Mouse (Mus musculus): ENCODE data around the gene Dpp7. TPM values are rescaled to one million over a fixed set of nuclear protein-coding genes. Genes with fewer than 3 reads are reported as not detected.

Dpp7 gene
- total and polyA plus RNA-seq, 3 experiments: 16.2 to 21.0 (median 20.9) TPM

DNA sequence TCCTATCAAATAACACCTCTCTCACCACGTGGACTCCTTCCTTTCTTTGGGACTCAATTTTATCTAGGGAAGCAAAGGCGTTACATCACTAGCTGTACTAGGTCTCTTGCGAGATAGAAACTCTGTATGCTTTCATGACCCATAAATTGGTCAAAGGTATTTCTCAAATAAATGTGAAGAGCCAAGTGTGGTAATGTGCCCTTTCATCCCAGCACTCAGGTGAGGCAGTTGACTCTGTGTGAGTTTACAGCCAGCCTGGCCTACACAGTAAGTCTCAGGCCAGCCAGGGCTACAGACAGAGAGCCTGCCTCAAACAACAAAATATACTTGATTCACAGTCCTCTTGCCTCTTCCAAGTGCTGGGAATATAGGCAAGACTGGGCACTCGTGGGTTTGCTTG lies 3.7 kb upstream of the Dpp7 start:
- Histone ChIP-seq H3K4me1 (ENCODE audit: control insufficient read depth in 1 of 2, insufficient read depth in 2 of 2) (peaks cover 11 to 27% of the 10 kb centered on the region in 2 experiments), H3K4me2 (ENCODE audit: insufficient read depth, low read depth, poor library complexity, severe bottlenecking) (no peak overlapping the region), H3K27me3 (replicated peaks) (no peaks in the 10 kb centered on the region), H3K27ac (ENCODE audit: insufficient read depth, low read depth) (no peak overlapping the region), H3K9ac (ENCODE audit: insufficient read depth, low read depth) (no peak overlapping the region), H3K79me2 (replicated peaks; ENCODE audit: control insufficient read depth, extremely low read depth, insufficient read depth, poor library complexity, severe bottlenecking) (no peaks in the 10 kb centered on the region), H3K36me3 (replicated peaks in 1 of 2; ENCODE audit: control insufficient read depth in 1 of 2, insufficient read depth in 1 of 2, low read length in 1 of 2) (peaks cover 20 to 59% of the 10 kb centered on the region in 2 experiments), H3K4me3 (replicated peaks in 1 of 3; ENCODE audit: low read depth in 2 of 3, low read length in 2 of 3, poor library complexity in 1 of 3) (no peak overlapping the region), H3K9me3 (replicated peaks; ENCODE audit: low read length) (no peaks in the 10 kb centered on the region)
- no peak for DNase-seq (ENCODE audit: extremely low read depth)
- in situ Hi-C loops (cut with MboI; ENCODE audit: low pct_ligation_motif_present, low pct_unique_long_range_greater_than_20kb, low sequenced_read_pairs) (no loop called here), dilution Hi-C loops (cut with MboI; ENCODE audit: extremely low pct_ligation_motif_present, extremely low pct_unique_long_range_greater_than_20kb, low sequenced_read_pairs) (no loop called here)
- TF ChIP-seq RAD21 (IDR thresholded peaks at IDR 0.05; ENCODE audit: low read depth, low read length) (no peak), ZNF384 (IDR thresholded peaks at IDR 0.05; ENCODE audit: low read depth, low read length) (no peak), POLR2AphosphoS2 (IDR thresholded peaks at IDR 0.05; ENCODE audit: low read depth, low read length) (no peak), ZC3H11A (IDR thresholded peaks at IDR 0.05; ENCODE audit: low read depth, low read length) (no peak), JUND (conservative IDR thresholded peaks at IDR 0.05; ENCODE audit: low read depth, low read length) (no peak), IRF4 (IDR thresholded peaks at IDR 0.05; ENCODE audit: low read depth, low read length) (no peak), GABPA (IDR thresholded peaks at IDR 0.05; ENCODE audit: insufficient replicate concordance, low read depth, low read length) (no peak), E2F4 (IDR thresholded peaks at IDR 0.05; ENCODE audit: insufficient replicate concordance, low read depth, low read length) (no peak)

DNA sequence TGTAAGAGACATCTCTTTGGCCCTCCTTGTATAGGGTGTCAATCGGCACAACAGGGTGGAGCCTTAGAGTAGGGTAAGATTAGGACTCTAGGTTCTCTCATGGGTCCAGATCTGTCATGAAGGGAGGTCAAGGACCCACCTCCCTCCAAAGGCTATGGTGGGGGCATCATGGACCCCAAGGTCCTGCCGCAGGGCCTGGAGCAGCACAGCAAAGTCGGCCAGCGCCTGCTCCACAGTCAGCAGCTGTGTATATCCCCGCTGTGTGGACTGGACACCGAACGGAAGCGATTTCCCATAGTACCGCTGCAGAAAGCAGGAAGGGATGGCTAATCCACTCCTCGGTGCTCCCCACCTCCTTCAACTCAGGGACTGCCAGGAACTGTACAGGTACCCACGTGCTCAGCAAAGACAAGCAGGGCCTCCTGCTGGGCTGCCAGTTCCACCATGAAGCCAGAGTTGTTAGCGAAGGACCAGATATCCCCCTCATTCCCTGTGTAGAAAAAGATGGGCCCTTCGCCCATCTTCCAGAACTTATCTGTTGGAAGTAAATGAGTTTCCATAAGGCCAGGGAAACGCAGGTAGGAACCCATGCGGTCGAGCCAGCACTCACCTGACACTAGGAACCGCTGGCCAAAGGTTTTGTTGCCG lies 616 bp downstream of the Dpp7 start:
- in situ Hi-C loops (cut with MboI; ENCODE audit: low pct_ligation_motif_present, low pct_unique_long_range_greater_than_20kb, low sequenced_read_pairs) (no loop called here), dilution Hi-C loops (cut with MboI; ENCODE audit: extremely low pct_ligation_motif_present, extremely low pct_unique_long_range_greater_than_20kb, low sequenced_read_pairs) (no loop called here)
- DNase-seq (ENCODE audit: extremely low read depth): no peak
- H3K9me3 ChIP-seq (replicated peaks; ENCODE audit: low read length): no peaks in the 10 kb centered on the region
- peaks cover 37 to 62% of the 10 kb centered on the region in 2 experiments for H3K36me3 ChIP-seq (replicated peaks in 1 of 2; ENCODE audit: control insufficient read depth in 1 of 2, insufficient read depth in 1 of 2, low read length in 1 of 2)
- H3K27ac ChIP-seq (ENCODE audit: insufficient read depth, low read depth): no peak overlapping the region
- H3K9ac ChIP-seq (ENCODE audit: insufficient read depth, low read depth): peak overlapping the region; percentile 45
- H3K4me1 ChIP-seq (ENCODE audit: control insufficient read depth in 1 of 2, insufficient read depth in 2 of 2): peaks cover 9 to 30% of the 10 kb centered on the region in 2 experiments
- H3K4me2 ChIP-seq (ENCODE audit: insufficient read depth, low read depth, poor library complexity, severe bottlenecking): peak overlapping the region; percentile 76
- H3K4me3 ChIP-seq (replicated peaks in 1 of 3; ENCODE audit: low read depth in 2 of 3, low read length in 2 of 3, poor library complexity in 1 of 3): peak overlapping the region; percentile 67 to 91 (median 81)
- no peak for TF ChIP-seq JUN (IDR thresholded peaks at IDR 0.05; ENCODE audit: insufficient read depth, low read depth, low read length)
- 0 out of 2 replicates have a peak, but pooled peaks have one; percentile 14 for TF ChIP-seq MYC (IDR thresholded peaks at IDR 0.05; ENCODE audit: low read depth, low read length)
- H3K79me2 ChIP-seq (replicated peaks; ENCODE audit: control insufficient read depth, extremely low read depth, insufficient read depth, poor library complexity, severe bottlenecking): no peaks in the 10 kb centered on the region
- H3K27me3 ChIP-seq (replicated peaks): no peaks in the 10 kb centered on the region

DNA sequence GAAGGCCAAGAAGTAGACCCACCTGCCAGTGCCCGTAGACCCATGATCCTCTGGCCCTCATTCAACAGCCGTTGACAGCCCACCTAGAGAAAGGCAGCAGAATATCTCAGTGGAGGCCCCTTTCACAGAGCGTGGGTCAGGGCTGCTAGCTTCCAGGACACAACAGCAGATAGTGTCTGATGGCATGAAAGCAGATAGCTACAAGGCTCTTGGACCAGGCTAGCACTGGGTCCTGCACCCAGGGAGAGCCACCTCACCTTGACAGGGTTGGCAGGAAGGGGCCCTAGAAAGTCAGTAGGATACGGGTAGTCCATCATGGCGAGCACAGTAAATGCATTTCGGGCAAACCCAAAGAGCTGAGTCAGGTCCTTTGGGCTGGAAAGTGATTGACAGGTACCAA lies 1.9 kb downstream of the Dpp7 start:
- no peak overlapping the region for H3K4me3 ChIP-seq (replicated peaks in 1 of 3; ENCODE audit: low read depth in 2 of 3, low read length in 2 of 3, poor library complexity in 1 of 3)
- dilution Hi-C loops (cut with MboI; ENCODE audit: extremely low pct_ligation_motif_present, extremely low pct_unique_long_range_greater_than_20kb, low sequenced_read_pairs): no loop called here
- TF ChIP-seq ZMIZ1 (IDR thresholded peaks at IDR 0.05; ENCODE audit: low read depth, low read length) (no peak), CHD2 (IDR thresholded peaks at IDR 0.05; ENCODE audit: low read length) (no peak), ZC3H11A (IDR thresholded peaks at IDR 0.05; ENCODE audit: low read depth, low read length) (no peak), HCFC1 (IDR thresholded peaks at IDR 0.05; ENCODE audit: low read depth, low read length) (no peak), MAFK (IDR thresholded peaks at IDR 0.05; ENCODE audit: insufficient replicate concordance, low read length) (no peak), ETS1 (conservative IDR thresholded peaks at IDR 0.05; ENCODE audit: low read depth, low read length) (no peak)
- H3K4me2 ChIP-seq (ENCODE audit: insufficient read depth, low read depth, poor library complexity, severe bottlenecking): no peak overlapping the region
- no peaks in the 10 kb centered on the region for H3K79me2 ChIP-seq (replicated peaks; ENCODE audit: control insufficient read depth, extremely low read depth, insufficient read depth, poor library complexity, severe bottlenecking)
- in situ Hi-C loops (cut with MboI; ENCODE audit: low pct_ligation_motif_present, low pct_unique_long_range_greater_than_20kb, low sequenced_read_pairs): no loop called here
- H3K27ac ChIP-seq (ENCODE audit: insufficient read depth, low read depth): no peak overlapping the region
- H3K27me3 ChIP-seq (replicated peaks): no peaks in the 10 kb centered on the region
- peaks cover 50 to 63% of the 10 kb centered on the region in 2 experiments for H3K36me3 ChIP-seq (replicated peaks in 1 of 2; ENCODE audit: control insufficient read depth in 1 of 2, insufficient read depth in 1 of 2, low read length in 1 of 2)
- H3K4me1 ChIP-seq (ENCODE audit: control insufficient read depth in 1 of 2, insufficient read depth in 2 of 2): peaks cover 9 to 30% of the 10 kb centered on the region in 2 experiments
- DNase-seq (ENCODE audit: extremely low read depth): no peak
- no peak overlapping the region for H3K9ac ChIP-seq (ENCODE audit: insufficient read depth, low read depth)
- H3K9me3 ChIP-seq (replicated peaks; ENCODE audit: low read length): no peaks in the 10 kb centered on the region

Data from CH12.LX (cell line).